Mouse (Mus musculus) forebrain, embryonic 15.5 days (tissue): ENCODE measurements around the gene Brwd1. TPM values are rescaled to one million over a fixed set of nuclear protein-coding genes. Genes with fewer than 3 reads are reported as not detected.
"Not testable (repeated sequence)": the region's sequence is repeated elsewhere in the genome, so short reads cannot be mapped to it uniquely, and the experiment has no call there.

Experiments used
- ATAC-seq: fragments of 200-750 bp; cut with Nextera tagmentation; replicated peaks from 2 replicates; pipeline ENCODE4 v1.8.0; 2017; ENCODE audit warnings: mild to moderate bottlenecking, moderate TSS enrichment, moderate library complexity
- H3K27ac ChIP-seq: fragments of 300-500 bp; sonication (generic); replicated peaks from 2 replicates; pipeline ENCODE4 v1.5.1; 2015; ENCODE audit warnings: mild to moderate bottlenecking, inconsistent platforms
- H3K27me3 ChIP-seq: fragments of 300-500 bp; sonication (generic); 2 replicates; pipeline ENCODE4 v1.6.1; 2015; ENCODE audit warnings: inconsistent platforms
- H3K36me3 ChIP-seq: fragments of 300-500 bp; sonication (generic); 2 replicates; pipeline ENCODE4 v1.6.1; 2015; ENCODE audit warnings: mild to moderate bottlenecking, inconsistent platforms
- H3K4me1 ChIP-seq: fragments of 300-500 bp; sonication (generic); 2 replicates; pipeline ENCODE4 v1.6.1; 2015; ENCODE audit warnings: inconsistent platforms
- H3K4me2 ChIP-seq: fragments of 300-500 bp; sonication (generic); replicated peaks from 2 replicates; pipeline ENCODE4 v1.6.1; 2015; ENCODE audit warnings: mild to moderate bottlenecking, inconsistent platforms
- H3K4me3 ChIP-seq: fragments of 300-500 bp; sonication (generic); 2 replicates; pipeline ENCODE4 v1.5.1; 2015; ENCODE audit warnings: mild to moderate bottlenecking, inconsistent platforms
- H3K9ac ChIP-seq: fragments of 300-500 bp; sonication (generic); replicated peaks from 2 replicates; pipeline ENCODE4 v1.6.1; 2015; ENCODE audit warnings: mild to moderate bottlenecking, inconsistent platforms
- H3K9me3 ChIP-seq: fragments of 300-500 bp; sonication (generic); 2 replicates; pipeline ENCODE4 v1.6.1; 2016; ENCODE audit warnings: inconsistent platforms
- WGBS: fragments of 180-500 bp; shearing (Covaris S2); methylation state at CpG from one replicate; pipeline ENCODE4 v1.1.7; 2015; ENCODE audit warnings: mixed read lengths; 5-methylcytosine and 5-hydroxymethylcytosine counted together
- microRNA-seq: library from miRNA; unstranded; fragments of <30 nt; microRNA quantifications from one replicate; pipeline ENCODE4, GENCODE M21; 2016
- polyA plus RNA-seq: library from polyadenylated mRNA; unstranded; fragments of >200 nt; fragmentation: Nextera tagmentation; extraction: Ambion mirVana; gene quantifications from 2 replicates; pipeline ENCODE4 v1.2.1, GENCODE M21; 2015

Gene Brwd1
- polyA plus RNA-seq, 1 experiment from 2014 or later = 228 TPM

DNA sequence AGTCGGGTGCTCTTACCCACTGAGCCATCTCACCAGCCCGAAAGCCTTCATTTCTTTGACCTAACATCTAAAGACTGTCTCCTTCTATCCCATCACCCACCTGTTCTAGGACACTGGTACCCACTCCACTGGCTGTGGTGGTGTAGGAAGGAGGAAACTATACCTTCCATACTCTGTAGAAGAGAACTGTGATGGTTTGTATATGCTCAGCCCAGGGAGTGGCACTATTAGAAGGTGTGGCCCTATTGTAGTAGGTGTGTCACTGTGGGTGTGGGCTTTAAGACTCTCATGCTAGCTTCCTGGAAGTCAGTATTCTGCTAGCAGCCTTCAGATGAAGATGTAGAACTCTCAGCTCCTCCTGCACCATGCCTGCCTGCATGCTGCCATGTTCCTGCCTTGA, 121.6 kb downstream of the Brwd1 start:
- H3K27ac ChIP-seq, H3K4me1 ChIP-seq, H3K4me2 ChIP-seq, ATAC-seq, H3K36me3 ChIP-seq, H3K9ac ChIP-seq, H3K9me3 ChIP-seq, H3K4me3 ChIP-seq, H3K27me3 ChIP-seq: not testable (repeated sequence)
- WGBS = 95% methylated on average over 2 of the region's 2 CpGs

- no peaks in the 10 kb centered on the region for H3K36me3 ChIP-seq
- H3K9me3 ChIP-seq = no peaks in the 10 kb centered on the region
- WGBS = 93% methylated on average over 8 of the region's 8 CpGs
- no peak overlapping the region for H3K27ac ChIP-seq
- H3K9ac ChIP-seq = no peak overlapping the region
- no peaks in the 10 kb centered on the region for H3K4me1 ChIP-seq
- no peak for ATAC-seq
- H3K4me3 ChIP-seq = no peak overlapping the region
- no peaks in the 10 kb centered on the region for H3K27me3 ChIP-seq
- no peak overlapping the region for H3K4me2 ChIP-seq
Observed at GRCm38 (mm10) chr16:95958080-95958479, 124.2 kb downstream of the Brwd1 start.

- H3K4me2 ChIP-seq = no peak overlapping the region
- WGBS = 64% methylated on average over 5 of the region's 5 CpGs
- H3K27me3 ChIP-seq = no peaks in the 10 kb centered on the region
- H3K9ac ChIP-seq = no peak overlapping the region
- ATAC-seq = no peak
- H3K4me3 ChIP-seq = no peak overlapping the region
- H3K9me3 ChIP-seq = no peaks in the 10 kb centered on the region
- no peaks in the 10 kb centered on the region for H3K4me1 ChIP-seq
- no peak overlapping the region for H3K27ac ChIP-seq
- H3K36me3 ChIP-seq = no peaks in the 10 kb centered on the region
Observed at GRCm38 (mm10) chr16:95956618-95957017, 125.7 kb downstream of the Brwd1 start.

DNA sequence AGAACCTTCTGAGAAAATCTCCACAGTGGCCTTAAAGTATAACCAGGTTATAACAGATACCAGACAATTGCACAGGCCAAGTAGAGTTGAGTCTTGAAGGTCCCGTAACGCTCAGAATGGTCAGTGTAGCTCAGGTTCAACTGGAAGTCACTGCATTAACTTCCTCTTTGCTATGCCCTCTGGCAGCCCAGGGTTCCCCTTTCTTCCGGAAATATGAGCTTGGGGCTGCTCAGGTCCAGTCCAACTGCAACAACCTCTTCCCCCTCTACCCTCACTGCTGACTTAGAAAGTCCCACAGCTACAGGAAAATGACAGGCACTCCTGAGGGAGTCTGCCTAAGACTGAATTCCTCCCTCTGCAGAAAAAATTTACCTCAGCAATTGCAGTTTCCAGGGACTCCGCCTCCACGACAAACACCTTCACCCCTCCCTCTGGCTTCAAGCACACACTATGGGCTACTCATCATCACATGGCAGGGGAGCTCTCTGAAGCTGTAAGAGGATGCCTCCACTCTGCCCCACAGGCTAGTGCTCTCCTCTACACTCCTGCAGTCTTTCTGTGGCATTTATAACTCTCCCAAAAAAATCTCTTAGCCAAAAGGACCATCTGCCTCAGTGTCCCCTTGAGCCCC, 126.5 kb downstream of the Brwd1 start:
- Histone ChIP-seq H3K27me3 (no peaks in the 10 kb centered on the region), H3K4me3 (no peak overlapping the region), H3K27ac (no peak overlapping the region), H3K36me3 (no peaks in the 10 kb centered on the region), H3K4me1 (no peaks in the 10 kb centered on the region), H3K4me2 (no peak overlapping the region), H3K9me3 (no peaks in the 10 kb centered on the region), H3K9ac (no peak overlapping the region)
- no peak for ATAC-seq
- WGBS = 87% methylated on average over 5 of the region's 5 CpGs

DNA sequence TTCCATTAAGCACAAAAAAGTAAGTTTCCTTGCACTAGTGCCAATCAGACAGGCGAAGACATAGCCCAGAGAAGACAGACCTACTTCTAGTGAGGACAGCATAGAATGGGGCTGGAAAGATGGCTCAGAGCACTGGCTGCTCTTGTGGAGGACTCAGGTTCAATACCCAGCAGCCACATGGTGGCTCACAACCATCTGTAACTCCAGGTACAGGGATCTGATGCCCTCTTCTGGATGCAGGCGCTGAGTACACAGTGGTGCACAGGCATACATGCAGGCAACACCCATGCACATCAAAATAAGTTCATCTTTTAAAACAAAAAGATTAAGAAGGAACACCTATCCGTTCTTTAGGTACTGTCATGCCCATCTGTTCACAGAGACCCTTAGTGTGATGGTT, 128.0 kb downstream of the Brwd1 start:
- H3K9me3 ChIP-seq = no peaks in the 10 kb centered on the region
- no peak overlapping the region for H3K9ac ChIP-seq
- H3K4me2 ChIP-seq = no peak overlapping the region
- H3K36me3 ChIP-seq = no peaks in the 10 kb centered on the region
- WGBS = 85% methylated on average over 3 of the region's 3 CpGs
- no peaks in the 10 kb centered on the region for H3K27me3 ChIP-seq
- H3K4me3 ChIP-seq = no peak overlapping the region
- no peak for ATAC-seq
- H3K4me1 ChIP-seq = no peaks in the 10 kb centered on the region
- no peak overlapping the region for H3K27ac ChIP-seq

DNA sequence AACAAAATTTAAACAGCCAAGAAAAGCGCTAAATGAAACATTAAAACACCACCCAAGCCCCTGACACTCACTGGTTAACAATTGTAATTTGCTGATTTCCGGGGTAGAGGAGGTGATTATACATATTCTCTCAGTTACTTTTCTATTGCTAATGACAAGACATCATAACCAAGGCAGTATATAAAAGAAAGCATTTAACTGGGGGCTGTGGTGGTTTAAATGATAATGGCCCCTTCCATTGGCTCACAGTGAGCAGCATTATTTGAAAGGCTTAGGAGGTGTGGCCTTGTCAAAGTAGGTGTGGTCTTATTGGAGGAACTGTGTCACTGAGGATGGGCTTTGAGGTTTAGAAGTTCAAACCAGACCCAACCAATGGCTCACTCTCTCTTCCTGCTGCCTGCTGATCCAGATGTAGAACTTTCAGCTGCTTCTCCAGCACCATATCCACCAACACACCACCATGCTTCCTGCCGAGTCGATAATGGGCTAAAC, 129.1 kb downstream of the Brwd1 start:
- H3K27ac ChIP-seq = no peak overlapping the region
- WGBS = 93% methylated on average over 4 of the region's 4 CpGs
- H3K36me3 ChIP-seq = no peaks in the 10 kb centered on the region
- ATAC-seq = no peak
- H3K9ac ChIP-seq = no peak overlapping the region
- H3K27me3 ChIP-seq = no peaks in the 10 kb centered on the region
- no peak overlapping the region for H3K4me3 ChIP-seq
- H3K4me2 ChIP-seq = no peak overlapping the region
- H3K4me1 ChIP-seq = no peaks in the 10 kb centered on the region
- no peaks in the 10 kb centered on the region for H3K9me3 ChIP-seq

- Histone ChIP-seq H3K9ac (no peak overlapping the region), H3K4me1 (no peaks in the 10 kb centered on the region), H3K36me3 (no peaks in the 10 kb centered on the region), H3K4me2 (no peak overlapping the region), H3K27me3 (no peaks in the 10 kb centered on the region), H3K27ac (no peak overlapping the region), H3K4me3 (no peak overlapping the region), H3K9me3 (no peaks in the 10 kb centered on the region)
- ATAC-seq = no peak
- WGBS = 94% methylated on average over 2 of the region's 2 CpGs
Observed at GRCm38 (mm10) chr16:95951471-95951870, 130.9 kb downstream of the Brwd1 start.

DNA sequence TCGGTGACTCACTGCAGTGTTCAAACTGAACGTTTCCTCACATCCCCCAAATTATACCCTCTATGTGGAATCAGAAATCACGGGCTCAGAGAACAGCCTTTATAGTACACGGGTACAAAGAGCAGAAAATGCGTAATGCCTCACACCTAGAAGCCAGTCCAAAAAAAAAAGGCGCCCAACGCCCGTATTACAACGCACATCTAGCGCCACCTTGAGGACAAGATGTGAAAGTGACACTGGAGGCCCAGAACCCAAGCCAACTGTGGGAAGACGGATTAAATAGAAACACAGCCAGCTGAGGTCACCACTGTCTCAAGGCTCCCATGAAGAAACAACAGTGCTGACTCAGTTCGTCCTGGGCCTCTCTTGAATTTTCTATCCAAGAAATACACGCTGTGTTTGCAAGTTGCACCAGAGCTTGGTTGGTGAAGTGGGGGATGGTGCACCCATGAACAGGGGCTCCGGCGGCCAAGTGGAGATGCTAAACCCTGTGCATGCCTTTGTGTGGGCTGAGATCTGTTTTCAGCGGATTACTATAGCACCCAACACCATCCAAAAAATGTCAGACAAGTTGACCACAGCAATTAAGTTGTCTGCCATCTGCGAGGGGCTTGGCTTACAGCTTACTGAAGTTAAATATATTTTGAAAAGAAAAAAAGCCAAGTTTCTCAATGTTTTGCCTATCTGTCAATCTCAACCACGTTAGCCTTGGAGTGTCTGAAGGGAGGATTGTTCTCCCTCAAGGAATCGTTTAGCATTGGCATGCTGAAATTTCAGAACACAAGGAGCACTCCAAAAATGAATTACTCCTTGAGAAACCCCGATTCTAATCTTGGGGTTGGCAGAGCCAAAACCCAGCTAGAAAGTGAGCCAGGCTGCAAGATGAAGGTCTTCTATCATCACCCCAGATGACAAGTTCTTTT, 136.7 kb downstream of the Brwd1 start:
- WGBS = 16% methylated on average over 20 of the region's 20 CpGs
- Histone ChIP-seq H3K27me3 (no peaks in the 10 kb centered on the region), H3K9me3 (no peaks in the 10 kb centered on the region), H3K4me3 (no peak overlapping the region), H3K9ac (no peak overlapping the region), H3K27ac (no peak overlapping the region), H3K4me1 (peaks cover 8% of the 10 kb centered on the region), H3K4me2 (no peak overlapping the region), H3K36me3 (no peaks in the 10 kb centered on the region)
- ATAC-seq = peak; percentile 66; the same call in 1 of the 2 replicates

GRCm38 (mm10) chr16:95943186-95943585, 139.1 kb downstream of the Brwd1 start:
- 84% methylated on average over 6 of the region's 6 CpGs for WGBS
- H3K9ac ChIP-seq = no peak overlapping the region
- no peak overlapping the region for H3K27ac ChIP-seq
- H3K4me2 ChIP-seq = no peak overlapping the region
- H3K4me3 ChIP-seq = no peak overlapping the region
- peaks cover 8% of the 10 kb centered on the region for H3K4me1 ChIP-seq
- no peaks in the 10 kb centered on the region for H3K9me3 ChIP-seq
- no peaks in the 10 kb centered on the region for H3K27me3 ChIP-seq
- no peak for ATAC-seq
- H3K36me3 ChIP-seq = no peaks in the 10 kb centered on the region

Small RNAs within 50 kb of the gene (microRNA-seq; reads per million reads assigned to microRNA genes)
- gene Gm27833 = not detected

Other genes starting within 250 kb of the Brwd1 start
- gene Psmg1, start 91.6 kb downstream of the Brwd1 start, polyA plus RNA-seq = 71.5 and 72.4 TPM in 2 replicates
- 543 and 563 TPM in 2 replicates for gene Hmgn1, start 45.2 kb upstream of the Brwd1 start, polyA plus RNA-seq
- 163 and 175 TPM in 2 replicates for gene Wrb, start 62.9 kb upstream of the Brwd1 start, polyA plus RNA-seq
- 1.5 and 1.6 TPM in 2 replicates for gene Lca5l, start 109.7 kb upstream of the Brwd1 start, polyA plus RNA-seq
- 0.65 and 0.69 TPM in 2 replicates for gene Sh3bgr, start 117.9 kb upstream of the Brwd1 start, polyA plus RNA-seq
- 1.1 and 1.6 TPM in 2 replicates for gene B3galt5, start 153.3 kb upstream of the Brwd1 start, polyA plus RNA-seq